Mouse (Mus musculus): Measurements from ENCODE around the gene Plpp3.

Plpp3 gene

GRCm38 (mm10) chr4:105157276-105158168 is at the start of gene Plpp3:
Gene Plpp3, plus strand, starts transcription at chr4:105157347.
- peak; percentile 96 for DNase-seq (ENCODE audit: inconsistent ontology term)

GRCm38 (mm10) chr4:105107943-105108640 is 49.1 kb upstream of the Plpp3 start:
- no peak for DNase-seq (ENCODE audit: inconsistent ontology term)

- DNase-seq (ENCODE audit: inconsistent ontology term): no peak
Observed at GRCm38 (mm10) chr4:105108641-105109198, 48.4 kb upstream of the Plpp3 start.

GRCm38 (mm10) chr4:105109199-105109989 is 47.8 kb upstream of the Plpp3 start, which contains the start of gene Prkaa2:
Gene Prkaa2, minus strand, starts transcription at chr4:105109890.
- peak; percentile 84 for DNase-seq (ENCODE audit: inconsistent ontology term)

GRCm38 (mm10) chr4:105109990-105110683 is 47.0 kb upstream of the Plpp3 start:
- peak; percentile 36 for DNase-seq (ENCODE audit: inconsistent ontology term)

GRCm38 (mm10) chr4:105110684-105111035 is 46.5 kb upstream of the Plpp3 start:
- DNase-seq (ENCODE audit: inconsistent ontology term): no peak

- no peak for DNase-seq (ENCODE audit: inconsistent ontology term)
Observed at GRCm38 (mm10) chr4:105111770-105112169, 45.4 kb upstream of the Plpp3 start.

- DNase-seq (ENCODE audit: inconsistent ontology term): no peak
Observed at GRCm38 (mm10) chr4:105113042-105113441, 44.1 kb upstream of the Plpp3 start.

- DNase-seq (ENCODE audit: inconsistent ontology term): no peak
Observed at GRCm38 (mm10) chr4:105113468-105113867, 43.7 kb upstream of the Plpp3 start.

GRCm38 (mm10) chr4:105121081-105121480 is 36.1 kb upstream of the Plpp3 start:
- DNase-seq (ENCODE audit: inconsistent ontology term): no peak

- peak; percentile 17 for DNase-seq (ENCODE audit: inconsistent ontology term)
Observed at GRCm38 (mm10) chr4:105122429-105122828, 34.7 kb upstream of the Plpp3 start.

GRCm38 (mm10) chr4:105129212-105129611 is 27.9 kb upstream of the Plpp3 start:
- DNase-seq (ENCODE audit: inconsistent ontology term): no peak

- no peak for DNase-seq (ENCODE audit: inconsistent ontology term)
Observed at GRCm38 (mm10) chr4:105131756-105132314, 25.3 kb upstream of the Plpp3 start.

GRCm38 (mm10) chr4:105133350-105134050 is 23.6 kb upstream of the Plpp3 start:
- no peak for DNase-seq (ENCODE audit: inconsistent ontology term)

- no peak for DNase-seq (ENCODE audit: inconsistent ontology term)
Observed at GRCm38 (mm10) chr4:105149492-105149891, 7.7 kb upstream of the Plpp3 start.

GRCm38 (mm10) chr4:105151911-105152690 is 5.0 kb upstream of the Plpp3 start:
- peak; percentile 69 for DNase-seq (ENCODE audit: inconsistent ontology term)

GRCm38 (mm10) chr4:105153227-105153626 is 3.9 kb upstream of the Plpp3 start:
- no peak for DNase-seq (ENCODE audit: inconsistent ontology term)

GRCm38 (mm10) chr4:105156281-105156680 is 866 bp upstream of the Plpp3 start:
- no peak for DNase-seq (ENCODE audit: inconsistent ontology term)

GRCm38 (mm10) chr4:105156955-105157275 is 232 bp upstream of the Plpp3 start:
- no peak for DNase-seq (ENCODE audit: inconsistent ontology term)

- peak; percentile 72 for DNase-seq (ENCODE audit: inconsistent ontology term)
Observed at GRCm38 (mm10) chr4:105158169-105158555, 1.0 kb downstream of the Plpp3 start.
